Mouse (Mus musculus) cerebellum, adult 2 months (tissue): ENCODE measurements around the gene Sorl1.

Experiments used
- CTCF ChIP-seq: fragments of 200-500 bp; IDR thresholded peaks from 2 replicates; pipeline ENCODE4 v1.5.1; 2011; ENCODE audit warnings: low read depth, mild to moderate bottlenecking, control low read depth, low read length, moderate library complexity, borderline replicate concordance; ENCODE audit not compliant: insufficient read depth
- POLR2A ChIP-seq: fragments of 200-500 bp; IDR thresholded peaks from 2 replicates; pipeline ENCODE4 v1.6.1; 2011; ENCODE audit warnings: low read length, control low read depth, borderline replicate concordance; ENCODE audit not compliant: insufficient read depth

DNA sequence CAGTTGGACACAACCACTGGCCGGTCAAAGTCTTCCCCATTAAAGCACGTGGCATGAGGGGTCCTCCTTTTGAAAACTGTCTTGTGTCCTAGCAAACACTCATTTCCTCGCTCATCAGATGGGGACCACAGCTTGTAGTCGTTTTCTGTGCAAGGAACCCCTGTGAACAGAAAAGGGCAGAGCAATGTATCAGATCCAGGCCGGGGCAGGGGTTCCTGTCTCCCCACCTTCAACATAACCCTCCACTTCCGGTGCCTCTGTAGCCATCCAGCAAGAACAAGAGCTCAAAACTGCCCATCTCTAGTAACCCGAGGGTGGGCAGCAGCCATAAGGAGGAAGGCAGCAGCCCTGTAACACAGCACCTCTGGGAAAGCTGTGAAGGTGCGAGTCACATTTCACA is 80.2 kb downstream of the Sorl1 start:
- TF ChIP-seq CTCF, result no peak
- TF ChIP-seq POLR2A, result no peak
